ENCODE assay signal across 9 mouse cellular contexts in the genomic region with DNA sequence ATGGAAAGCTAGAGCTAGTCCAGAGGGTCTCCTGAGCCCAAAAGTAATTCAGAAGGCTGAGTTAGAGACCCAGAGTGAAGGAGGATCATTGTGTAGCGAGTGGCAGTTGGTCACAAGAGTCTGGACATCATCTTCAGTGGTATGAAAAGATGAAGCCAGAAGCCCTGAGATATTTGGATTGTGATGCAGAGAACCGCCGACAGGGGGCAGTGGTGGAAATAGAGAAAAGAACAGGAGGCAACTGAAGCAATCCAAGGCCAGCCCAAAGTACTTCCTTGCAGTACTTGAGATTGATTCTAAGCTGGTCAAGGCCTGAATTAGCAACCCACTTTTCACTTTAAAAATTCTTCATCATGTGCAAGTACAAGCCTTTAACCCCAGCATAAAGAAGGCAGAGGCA.
DNase-seq lines count a peak whose midpoint lies in the region; ATAC-seq and TF ChIP-seq lines count a peak whose summit lies in the region.
"Had no signal": no experiment of that assay in that cellular context is flagged by ENCODE, and none has a peak within 500 bp of the region (broad histone marks: within the 10 kb centered on the region; RNA-seq: fewer than 3 reads in every experiment).

No protein-coding gene starts in this region.

- no peak overlapping the region for H3K4me2 ChIP-seq in kidney, postnatal 0 days (ENCODE audit: low read length)
- H3K4me2 ChIP-seq: stomach, embryonic 15.5 days had no signal

- no peak for TF ChIP-seq POLR2A in thymus, adult 2 months (IDR thresholded peaks at IDR 0.05; ENCODE audit: control insufficient read depth, extremely low read depth, insufficient read depth, low read length, poor library complexity)

- 35% methylated on average over 3 of the region's 3 CpGs for WGBS in thymus, adult 2 months
- WGBS in kidney, postnatal 0 days = 30% methylated on average over 3 of the region's 3 CpGs

- H3K9me3 ChIP-seq in kidney, postnatal 0 days (replicated peaks; ENCODE audit: low read length) = no peaks in the 10 kb centered on the region
- H3K9me3 ChIP-seq: stomach, embryonic 15.5 days had no signal

- no peaks in the 10 kb centered on the region for H3K27me3 ChIP-seq in thymus, adult 2 months (ENCODE audit: control insufficient read depth, insufficient read depth, low read length)
- no peaks in the 10 kb centered on the region for H3K27me3 ChIP-seq in kidney, postnatal 0 days (ENCODE audit: insufficient read depth, low read length)
- H3K27me3 ChIP-seq: stomach, embryonic 15.5 days had no signal

- DNase-seq in heart, adult 18-20 months = peak; percentile 27 to 72
- no peak for DNase-seq in heart, adult 11 months
- DNase-seq in thymus, adult 2 months = peak; percentile 4
- no peak for DNase-seq in thymus, adult 18-20 months
- DNase-seq in kidney, postnatal 0 days (ENCODE audit: low spot score) = peak; percentile 22
- DNase-seq in lung, postnatal 10 days = peak; percentile 47

- ATAC-seq in common myeloid progenitor, adult 5-6 weeks (replicated peaks; ENCODE audit: low read depth, poor library complexity, severe bottlenecking) = 0 out of 2 replicates have a peak, but pooled peaks have one; percentile 56
- no peak for ATAC-seq in kidney, postnatal 0 days (replicated peaks; ENCODE audit: low FRiP score, low read depth)
- ATAC-seq in megakaryocyte-erythroid progenitor cell, adult 5-6 weeks (replicated peaks; ENCODE audit: low FRiP score, low TSS enrichment, poor library complexity, severe bottlenecking) = no peak

- H3K4me1 ChIP-seq in thymus, adult 2 months (replicated peaks; ENCODE audit: control insufficient read depth, insufficient read depth, low read length) = no peaks in the 10 kb centered on the region
- no peaks in the 10 kb centered on the region for H3K4me1 ChIP-seq in kidney, postnatal 0 days (replicated peaks; ENCODE audit: insufficient read depth, low read length)
- H3K4me1 ChIP-seq: stomach, embryonic 15.5 days had no signal

- H3K27ac ChIP-seq in thymus, adult 2 months (ENCODE audit: control insufficient read depth, insufficient read depth, low read length) = no peak overlapping the region
- no peak overlapping the region for H3K27ac ChIP-seq in kidney, postnatal 0 days
- H3K27ac ChIP-seq: stomach, embryonic 15.5 days had no signal

- no peak overlapping the region for H3K9ac ChIP-seq in kidney, postnatal 0 days (ENCODE audit: low read depth, low read length)
- H3K9ac ChIP-seq: stomach, embryonic 15.5 days had no signal

- no peaks in the 10 kb centered on the region for H3K36me3 ChIP-seq in thymus, adult 2 months (ENCODE audit: control insufficient read depth, insufficient read depth, low read length)
- no peaks in the 10 kb centered on the region for H3K36me3 ChIP-seq in kidney, postnatal 0 days (ENCODE audit: insufficient read depth, low read length)
- H3K36me3 ChIP-seq: stomach, embryonic 15.5 days had no signal

- H3K4me3 ChIP-seq in thymus, adult 2 months (ENCODE audit: control insufficient read depth, insufficient read depth, low read length) = no peak overlapping the region
- no peak overlapping the region for H3K4me3 ChIP-seq in kidney, postnatal 0 days (replicated peaks; ENCODE audit: low read depth, low read length)
- H3K4me3 ChIP-seq: stomach, embryonic 15.5 days had no signal

- TF ChIP-seq CTCF in thymus, adult 2 months (IDR thresholded peaks at IDR 0.05; ENCODE audit: borderline replicate concordance, control insufficient read depth, extremely low read depth, insufficient read depth, low read length, poor library complexity) = no peak
- TF ChIP-seq CTCF in kidney, postnatal 0 days (IDR thresholded peaks at IDR 0.05; ENCODE audit: low read depth) = peak; percentile 55

Comparison
In these comparisons a context has a peak if more than half of its experiments do, and no peak if none do; other contexts are left out.
1. DNase-seq: peak in heart, adult 18-20 months (2 of 2), thymus, adult 2 months (single experiment), kidney, postnatal 0 days (single experiment) and lung, postnatal 10 days (single experiment); none in heart, adult 11 months (single experiment) and thymus, adult 18-20 months (0 of 2).